Mouse (Mus musculus) kidney, embryonic 14.5 days (tissue): Measurements from ENCODE around the gene Ipo8. TPM values are rescaled to one million over a fixed set of nuclear protein-coding genes. Genes with fewer than 3 reads are reported as not detected.

ENCODE experiments used
- ATAC-seq: fragments of 200-750 bp; cut with Nextera tagmentation; 2 replicates; pipeline ENCODE4 v1.8.0; 2017; ENCODE audit warnings: moderate number of reproducible peaks, mild to moderate bottlenecking, moderate TSS enrichment, moderate library complexity; ENCODE audit not compliant: low FRiP score, low TSS enrichment
- H3K27ac ChIP-seq: fragments of 300-500 bp; sonication (generic); 2 replicates; pipeline ENCODE4 v1.5.1; 2014; ENCODE audit warnings: low read depth, mild to moderate bottlenecking, low read length, moderate library complexity, mixed read lengths
- H3K27me3 ChIP-seq: fragments of 300-500 bp; sonication (generic); 2 replicates; pipeline ENCODE4 v1.6.1; 2014; ENCODE audit warnings: mild to moderate bottlenecking, low read length; ENCODE audit not compliant: control insufficient read depth, insufficient read depth
- H3K36me3 ChIP-seq: fragments of 300-500 bp; sonication (generic); 2 replicates; pipeline ENCODE4 v1.6.1; 2014; ENCODE audit warnings: low read length, mixed read lengths; ENCODE audit not compliant: control insufficient read depth, insufficient read depth
- H3K4me1 ChIP-seq: fragments of 300-500 bp; sonication (generic); 2 replicates; pipeline ENCODE4 v1.6.1; 2014; ENCODE audit warnings: low read length, mixed read lengths; ENCODE audit not compliant: control insufficient read depth, insufficient read depth
- H3K4me2 ChIP-seq: fragments of 300-500 bp; sonication (generic); replicated peaks from 2 replicates; pipeline ENCODE4 v1.6.1; 2014; ENCODE audit warnings: low read depth, mild to moderate bottlenecking, low read length
- H3K4me3 ChIP-seq: fragments of 300-500 bp; sonication (generic); 2 replicates; pipeline ENCODE4 v1.5.1; 2014; ENCODE audit warnings: mild to moderate bottlenecking, low read length
- H3K9ac ChIP-seq: fragments of 300-500 bp; sonication (generic); 2 replicates; pipeline ENCODE4 v1.6.1; 2014; ENCODE audit warnings: low read depth, mild to moderate bottlenecking, low read length, moderate library complexity
- H3K9me3 ChIP-seq: fragments of 300-500 bp; sonication (generic); 2 replicates; pipeline ENCODE4 v1.6.1; 2016; ENCODE audit warnings: low read length; ENCODE audit not compliant: control insufficient read depth
- WGBS: fragments of 180-500 bp; shearing (Covaris S2); extraction: QIAGEN DNeasy Blood & Tissue Kit; methylation state at CpG from one replicate; pipeline ENCODE4 v1.1.7; 2014; 5-methylcytosine and 5-hydroxymethylcytosine counted together
- polyA plus RNA-seq: library from polyadenylated mRNA; unstranded; fragments of >200 nt; fragmentation: Nextera tagmentation; extraction: Ambion mirVana; gene quantifications from 2 replicates; pipeline ENCODE4 v1.2.1, GENCODE M21; 2014

Ipo8 gene
- polyA plus RNA-seq, 1 experiment from 2014 or later: 32.2 TPM

GRCm38 (mm10) chr6:148768419-148768818 is 62.8 kb downstream of the Ipo8 start:
- H3K4me1 ChIP-seq: no peaks in the 10 kb centered on the region
- H3K9me3 ChIP-seq: no peaks in the 10 kb centered on the region
- H3K27me3 ChIP-seq: no peaks in the 10 kb centered on the region
- no peak overlapping the region for H3K27ac ChIP-seq
- ATAC-seq: no peak
- no peak overlapping the region for H3K9ac ChIP-seq
- no peak overlapping the region for H3K4me3 ChIP-seq
- H3K36me3 ChIP-seq: peaks cover 20% of the 10 kb centered on the region; the same call in 1 of the 2 replicates
- H3K4me2 ChIP-seq: no peak overlapping the region
- WGBS: 90% methylated on average over 12 of the region's 12 CpGs

GRCm38 (mm10) chr6:148767228-148767627 is 64.0 kb downstream of the Ipo8 start:
- Histone ChIP-seq H3K27ac (no peak overlapping the region), H3K9ac (no peak overlapping the region), H3K4me3 (no peak overlapping the region), H3K4me2 (no peak overlapping the region), H3K9me3 (no peaks in the 10 kb centered on the region), H3K36me3 (peaks cover 11% of the 10 kb centered on the region; the same call in 1 of the 2 replicates), H3K27me3 (no peaks in the 10 kb centered on the region), H3K4me1 (no peaks in the 10 kb centered on the region)
- ATAC-seq: no peak

- Histone ChIP-seq H3K27me3 (no peaks in the 10 kb centered on the region), H3K27ac (no peak overlapping the region), H3K4me2 (no peak overlapping the region), H3K4me1 (no peaks in the 10 kb centered on the region), H3K9ac (no peak overlapping the region), H3K9me3 (no peaks in the 10 kb centered on the region), H3K4me3 (no peak overlapping the region), H3K36me3 (no peaks in the 10 kb centered on the region)
- no peak for ATAC-seq
- 67% methylated on average over 3 of the region's 3 CpGs for WGBS
Measured at GRCm38 (mm10) chr6:148761967-148762712, 69.1 kb downstream of the Ipo8 start.

- no peak overlapping the region for H3K9ac ChIP-seq
- H3K4me3 ChIP-seq: no peak overlapping the region
- H3K27me3 ChIP-seq: no peaks in the 10 kb centered on the region
- ATAC-seq: no peak
- no peaks in the 10 kb centered on the region for H3K4me1 ChIP-seq
- 79% methylated on average over 4 of the region's 4 CpGs for WGBS
- H3K36me3 ChIP-seq: no peaks in the 10 kb centered on the region
- H3K27ac ChIP-seq: no peak overlapping the region
- no peaks in the 10 kb centered on the region for H3K9me3 ChIP-seq
- H3K4me2 ChIP-seq: no peak overlapping the region
Measured at GRCm38 (mm10) chr6:148761475-148761874, 69.8 kb downstream of the Ipo8 start.

- Histone ChIP-seq H3K4me2 (no peak overlapping the region), H3K36me3 (no peaks in the 10 kb centered on the region), H3K9me3 (no peaks in the 10 kb centered on the region), H3K27ac (no peak overlapping the region), H3K4me3 (no peak overlapping the region), H3K4me1 (no peaks in the 10 kb centered on the region), H3K27me3 (no peaks in the 10 kb centered on the region), H3K9ac (no peak overlapping the region)
- no peak for ATAC-seq
- WGBS: 81% methylated on average over 1 of the region's 1 CpGs
Measured at GRCm38 (mm10) chr6:148756535-148756934, 74.7 kb downstream of the Ipo8 start.

GRCm38 (mm10) chr6:148751400-148751799 is 79.9 kb downstream of the Ipo8 start:
- Histone ChIP-seq H3K9ac (no peak overlapping the region), H3K27me3 (no peaks in the 10 kb centered on the region), H3K4me1 (no peaks in the 10 kb centered on the region), H3K9me3 (no peaks in the 10 kb centered on the region), H3K4me2 (no peak overlapping the region), H3K36me3 (no peaks in the 10 kb centered on the region), H3K4me3 (no peak overlapping the region), H3K27ac (no peak overlapping the region)
- WGBS: 88% methylated on average over 2 of the region's 2 CpGs
- ATAC-seq: no peak

GRCm38 (mm10) chr6:148750183-148750582 is 81.1 kb downstream of the Ipo8 start:
- no peaks in the 10 kb centered on the region for H3K27me3 ChIP-seq
- H3K4me3 ChIP-seq: no peak overlapping the region
- no peak overlapping the region for H3K27ac ChIP-seq
- 83% methylated on average over 3 of the region's 3 CpGs for WGBS
- no peaks in the 10 kb centered on the region for H3K4me1 ChIP-seq
- no peaks in the 10 kb centered on the region for H3K36me3 ChIP-seq
- H3K9ac ChIP-seq: no peak overlapping the region
- no peak for ATAC-seq
- H3K4me2 ChIP-seq: no peak overlapping the region
- no peaks in the 10 kb centered on the region for H3K9me3 ChIP-seq

- no peak overlapping the region for H3K4me3 ChIP-seq
- no peak overlapping the region for H3K27ac ChIP-seq
- no peak overlapping the region for H3K4me2 ChIP-seq
- no peaks in the 10 kb centered on the region for H3K27me3 ChIP-seq
- WGBS: 62% methylated on average over 8 of the region's 8 CpGs
- no peaks in the 10 kb centered on the region for H3K9me3 ChIP-seq
- no peaks in the 10 kb centered on the region for H3K4me1 ChIP-seq
- H3K9ac ChIP-seq: no peak overlapping the region
- ATAC-seq: no peak
- H3K36me3 ChIP-seq: no peaks in the 10 kb centered on the region
Measured at GRCm38 (mm10) chr6:148740521-148741226, 90.6 kb downstream of the Ipo8 start.

- H3K4me3 ChIP-seq: no peak overlapping the region
- H3K9ac ChIP-seq: no peak overlapping the region
- ATAC-seq: no peak
- no peaks in the 10 kb centered on the region for H3K4me1 ChIP-seq
- WGBS: 76% methylated on average over 1 of the region's 1 CpGs
- H3K36me3 ChIP-seq: no peaks in the 10 kb centered on the region
- H3K9me3 ChIP-seq: no peaks in the 10 kb centered on the region
- H3K4me2 ChIP-seq: no peak overlapping the region
- H3K27me3 ChIP-seq: no peaks in the 10 kb centered on the region
- no peak overlapping the region for H3K27ac ChIP-seq
Measured at GRCm38 (mm10) chr6:148736390-148736789, 94.9 kb downstream of the Ipo8 start.
